Mouse (Mus musculus) MEL-GATA-1-ER (cell line): ENCODE data around the gene Cabp4.
"Not testable (repeated sequence)": the region's sequence is repeated elsewhere in the genome, so short reads cannot be mapped to it uniquely, and the experiment has no call there.

Experiments
- DNase-seq: peaks from one replicate; pipeline ENCODE4 v3.0.0-alpha.2; 2012; ENCODE audit warnings: low read depth; ENCODE audit errors: extremely low read depth

Gene Cabp4

DNA sequence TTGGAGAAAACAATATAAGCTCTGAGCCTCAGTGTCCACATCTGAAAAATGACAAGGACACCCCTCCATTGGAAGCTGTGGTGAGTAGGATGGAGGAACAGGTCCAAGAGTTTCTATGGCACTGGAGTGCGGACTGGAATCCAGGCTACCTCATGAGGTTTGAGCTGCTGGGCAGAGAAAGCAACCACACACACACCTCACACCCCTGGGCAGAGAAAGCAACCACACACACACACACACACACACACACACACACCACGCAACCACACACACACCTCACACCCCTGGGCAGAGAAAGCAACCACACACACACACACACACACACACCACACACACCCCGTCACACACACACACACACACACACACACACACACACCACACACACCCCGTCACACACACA is 18.6 kb downstream of the Cabp4 start:
- not testable (repeated sequence) for DNase-seq

DNA sequence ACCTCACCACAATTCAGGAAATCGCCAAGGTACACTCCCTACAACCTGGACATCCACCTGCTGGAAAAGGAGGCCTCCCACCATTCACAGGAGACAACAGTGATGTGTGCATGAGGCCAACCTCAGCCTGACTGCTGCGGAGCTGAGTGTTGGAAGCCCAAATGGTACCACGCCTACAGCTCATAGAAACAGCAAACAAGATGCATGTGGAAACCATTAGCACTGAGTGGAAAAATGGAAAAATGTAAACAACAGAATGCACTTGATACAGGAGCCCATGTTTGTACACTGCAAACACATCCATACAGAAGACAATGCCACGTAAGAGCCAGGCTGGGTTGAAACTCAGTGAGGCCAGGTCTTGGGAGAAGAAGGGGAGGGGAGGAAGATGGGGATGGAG is 19.4 kb downstream of the Cabp4 start:
- no peak for DNase-seq

DNA sequence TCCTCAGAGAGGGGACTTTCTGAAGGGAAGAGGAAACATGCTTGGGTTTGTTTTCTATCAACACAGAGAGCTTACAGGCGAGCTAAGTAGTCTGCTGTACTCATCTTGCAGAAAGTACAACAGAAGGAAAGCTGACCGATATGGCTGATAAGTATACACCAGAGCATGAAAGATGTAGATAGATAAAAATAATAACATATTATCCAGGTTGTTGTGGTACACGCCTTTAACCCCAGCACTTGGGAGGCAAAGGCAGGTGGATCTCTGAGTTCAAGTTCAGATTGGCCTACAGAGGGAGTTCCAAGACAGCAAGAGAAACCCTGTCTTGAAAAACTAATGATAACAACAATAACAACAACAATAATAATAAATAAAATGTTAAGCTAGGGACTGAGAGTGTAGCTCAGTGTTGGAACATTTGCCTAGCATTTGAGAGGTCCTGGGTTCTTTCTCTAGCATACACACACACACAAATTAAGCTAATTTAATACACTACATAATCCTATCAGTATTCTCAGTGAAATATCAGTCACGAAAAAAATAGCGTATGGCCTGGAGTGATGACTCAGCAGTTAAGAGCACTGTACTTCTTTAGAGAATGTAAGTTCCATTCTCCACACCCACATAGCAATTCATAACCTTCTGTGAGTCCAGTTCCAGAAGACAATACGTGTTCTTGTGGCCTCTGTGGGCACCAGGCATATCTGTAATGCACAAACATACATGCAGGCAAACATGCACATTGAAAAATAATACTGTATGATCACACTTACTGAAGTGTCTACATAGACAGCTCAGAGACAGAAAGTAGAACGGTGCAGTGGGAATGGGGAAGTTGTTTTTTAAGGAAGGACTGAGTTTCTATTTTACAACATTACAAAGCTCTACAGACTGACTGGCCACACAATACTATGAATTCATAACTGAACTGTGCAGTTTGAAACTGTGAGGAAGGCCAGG is 21.1 kb downstream of the Cabp4 start:
- peak; percentile 80 for DNase-seq

DNA sequence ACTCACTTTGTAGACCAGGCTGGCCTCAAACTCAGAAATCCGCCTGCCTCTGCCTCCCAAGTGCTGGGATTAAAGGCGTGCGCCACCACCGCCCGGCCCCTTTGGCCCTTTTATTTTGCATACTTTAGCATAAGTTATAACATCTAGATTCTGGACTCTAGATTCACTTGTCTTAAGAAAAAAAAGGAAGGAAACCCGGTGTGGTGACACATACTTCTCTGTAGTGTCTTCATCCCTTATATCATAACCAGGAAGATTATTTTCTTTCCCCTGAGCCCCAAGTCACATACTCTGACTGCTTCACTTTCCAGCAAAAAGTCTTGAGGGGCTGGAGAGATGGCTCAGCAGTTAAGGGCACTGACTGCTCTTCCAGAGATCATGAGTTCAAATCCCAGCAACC is 21.9 kb downstream of the Cabp4 start:
- peak; percentile 64 for DNase-seq

DNA sequence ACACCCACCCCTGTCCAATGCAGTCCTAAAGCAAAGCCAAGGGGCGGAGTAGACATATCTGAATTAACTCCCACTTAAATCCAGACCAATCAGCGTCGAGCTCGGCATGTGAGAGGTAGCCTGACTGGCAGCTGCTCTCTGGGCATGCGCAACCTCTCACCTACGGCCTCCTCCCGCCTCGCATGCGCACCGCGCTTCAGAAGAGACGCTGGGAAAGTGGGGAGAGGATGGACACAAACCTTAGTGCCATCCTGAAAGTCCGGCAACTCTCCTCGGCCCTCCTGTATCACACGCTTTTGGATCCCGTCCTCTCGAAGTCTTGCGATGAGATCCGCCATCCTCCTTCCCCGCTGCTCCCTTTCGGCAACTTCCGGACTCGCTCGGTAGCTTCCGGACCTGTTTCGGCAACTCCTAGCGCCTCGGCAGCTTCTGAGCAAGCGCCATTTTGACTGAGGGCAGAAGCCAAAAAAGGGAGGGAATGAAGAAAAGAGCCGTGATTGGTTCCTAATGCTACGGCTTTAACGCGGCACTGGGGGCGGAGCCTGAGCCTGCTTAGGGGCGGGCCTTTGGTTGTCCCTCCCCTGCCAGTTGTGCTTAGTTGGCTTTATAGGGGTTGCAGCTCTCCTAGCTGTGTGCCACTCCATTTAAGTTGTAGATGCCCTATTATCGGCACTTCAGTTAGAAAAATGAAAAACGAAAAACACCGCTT is 22.6 kb downstream of the Cabp4 start:
- peak; percentile 96 for DNase-seq

DNA sequence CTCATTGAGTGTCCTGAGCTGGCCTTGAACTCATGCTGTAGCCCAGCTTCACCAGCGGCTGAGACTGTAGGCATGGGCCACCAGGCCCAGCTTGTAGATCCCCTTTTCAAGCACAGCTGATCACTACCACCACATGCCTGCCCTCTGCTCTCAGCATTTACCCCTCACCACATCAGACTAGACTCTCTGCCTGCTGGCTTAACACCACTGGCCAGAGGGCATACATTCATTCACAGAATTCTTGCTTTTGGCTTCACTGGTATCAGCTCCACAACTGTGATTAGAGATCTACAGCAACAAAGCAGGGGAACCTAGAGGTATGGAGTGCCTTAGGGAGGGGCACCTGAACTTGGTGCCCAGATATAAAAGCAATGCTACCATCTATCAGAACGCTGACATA is 23.3 kb downstream of the Cabp4 start:
- no peak for DNase-seq

DNA sequence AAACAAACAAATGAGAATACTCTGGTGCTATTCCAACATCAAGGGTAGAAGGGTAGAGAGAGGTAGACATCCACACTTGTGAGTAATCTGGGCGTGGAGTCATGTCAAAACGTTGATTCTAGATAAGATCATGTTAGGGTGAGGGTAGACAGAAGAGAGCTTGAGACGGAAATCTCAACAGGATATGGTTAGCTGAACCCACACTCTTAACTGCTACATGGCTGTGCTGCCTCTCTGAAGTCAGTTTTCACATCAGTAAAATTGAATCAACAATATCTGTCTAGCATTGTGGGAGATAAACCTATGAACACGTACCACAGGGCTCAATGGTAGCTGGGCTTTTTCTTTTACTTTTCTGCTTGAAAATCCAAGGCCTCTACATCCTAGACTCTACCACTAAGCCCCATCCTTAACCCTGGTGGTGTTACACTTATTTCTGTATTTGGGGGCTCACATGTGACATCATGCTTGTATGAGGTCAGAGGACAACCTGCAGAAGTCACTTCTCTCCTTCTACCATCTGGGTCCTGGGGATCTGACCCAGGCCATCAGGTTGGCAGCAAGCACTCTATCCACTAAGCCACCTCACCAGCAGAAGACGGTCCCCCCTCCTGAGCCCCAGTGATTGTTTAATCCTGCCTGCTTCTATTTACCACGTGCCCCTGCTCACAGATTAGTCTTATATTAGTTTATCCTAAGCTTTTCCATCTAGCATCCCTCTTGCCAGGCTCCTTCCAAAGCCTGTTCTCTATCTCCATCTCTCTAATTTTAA is 23.9 kb downstream of the Cabp4 start:
- no peak for DNase-seq

DNA sequence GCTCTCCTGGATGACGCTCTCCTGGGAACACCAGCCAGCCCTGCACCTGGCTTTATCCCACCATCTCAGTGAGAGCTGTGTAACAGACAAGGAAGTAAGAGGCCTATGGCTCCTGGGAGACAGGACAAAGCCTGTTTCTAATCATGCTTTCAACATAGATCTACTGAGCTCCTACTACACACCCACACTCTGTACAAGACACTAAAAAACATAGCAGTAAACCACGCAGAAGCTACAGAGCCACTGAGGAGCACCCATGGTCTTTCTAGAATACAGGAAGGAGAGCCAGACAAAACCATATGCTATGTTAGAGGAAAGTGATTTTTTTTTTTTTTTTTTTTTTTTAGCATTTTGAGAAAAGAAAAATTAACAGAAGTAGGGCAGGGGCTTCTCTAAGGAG is 25.5 kb downstream of the Cabp4 start:
- no peak for DNase-seq

DNA sequence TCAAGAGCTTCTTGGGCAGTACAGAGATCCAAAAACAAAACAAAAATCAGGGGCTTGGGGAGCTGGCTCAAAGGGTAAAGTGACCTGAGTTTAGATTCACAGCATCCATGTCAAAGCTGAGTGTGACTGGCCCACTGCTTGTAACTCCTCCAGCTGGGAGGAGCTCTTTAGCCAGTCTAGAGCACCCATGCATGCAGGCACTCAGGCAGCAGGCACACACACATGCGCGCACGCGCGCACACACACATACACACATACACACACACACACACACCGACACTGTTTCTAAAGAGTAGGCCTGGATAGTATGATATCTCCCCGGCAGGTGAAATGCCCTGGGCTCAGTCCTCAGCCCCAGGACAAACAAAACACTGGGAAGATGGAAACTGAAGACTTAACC is 26.8 kb downstream of the Cabp4 start:
- DNase-seq, result no peak

DNA sequence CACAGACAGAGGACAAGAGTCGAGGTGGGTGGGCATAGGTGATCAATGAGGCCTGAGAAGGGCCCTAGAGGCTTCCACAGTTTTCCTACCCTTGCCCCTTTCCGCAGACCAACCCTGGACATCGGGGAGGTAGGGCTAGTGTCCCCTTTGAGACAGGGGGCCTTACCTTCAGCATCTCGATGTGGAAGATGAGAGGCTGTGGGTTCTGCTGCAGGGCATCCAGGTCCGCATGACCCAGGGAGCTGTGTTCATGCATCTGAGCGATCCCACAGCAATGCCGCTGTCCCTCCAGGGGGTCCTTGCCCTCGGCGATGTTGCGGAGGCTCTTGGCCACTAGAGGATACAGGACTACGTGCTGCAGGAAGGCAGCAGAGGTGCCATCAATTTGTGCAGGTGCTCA is 28.0 kb downstream of the Cabp4 start:
- DNase-seq, result no peak

DNA sequence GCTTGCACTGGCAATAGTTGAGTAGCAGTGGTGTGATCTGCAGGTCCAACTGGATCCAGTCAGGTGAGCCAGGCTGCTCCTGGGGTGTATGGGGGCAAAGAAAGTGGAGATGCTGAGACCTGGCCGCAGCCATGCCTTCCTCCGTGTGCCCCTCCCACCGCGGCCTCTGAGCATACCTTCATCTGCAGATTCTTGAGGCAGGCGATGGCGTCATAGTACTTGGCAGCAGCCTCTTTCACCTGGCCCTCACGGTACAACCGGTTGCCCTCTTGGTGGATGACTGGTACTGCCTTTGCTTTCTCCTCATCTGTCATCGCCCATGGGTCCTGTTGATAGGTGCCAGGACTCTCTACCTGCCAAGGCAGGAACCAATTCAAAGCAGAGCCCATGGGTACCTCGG is 28.7 kb downstream of the Cabp4 start:
- DNase-seq, result no peak

DNA sequence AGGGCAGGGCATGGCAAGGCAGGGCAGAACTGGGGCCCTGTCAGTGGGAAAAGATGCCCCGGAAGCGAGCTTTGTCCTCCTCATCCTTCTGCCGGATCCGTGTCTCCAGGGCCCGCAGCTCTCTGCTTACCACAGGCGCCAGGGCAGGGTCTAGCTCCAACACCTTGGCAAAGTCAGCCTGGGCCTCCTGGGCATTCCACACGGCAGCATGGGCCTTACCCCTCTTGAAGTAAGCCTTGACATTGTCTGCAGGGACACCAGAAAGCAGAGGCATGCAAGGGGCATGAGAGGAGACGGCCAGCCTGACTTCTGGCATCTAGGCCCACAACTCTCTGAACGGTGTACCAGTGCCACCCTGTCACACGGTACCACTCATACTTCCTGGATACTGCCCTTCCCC is 29.3 kb downstream of the Cabp4 start:
- no peak for DNase-seq

DNA sequence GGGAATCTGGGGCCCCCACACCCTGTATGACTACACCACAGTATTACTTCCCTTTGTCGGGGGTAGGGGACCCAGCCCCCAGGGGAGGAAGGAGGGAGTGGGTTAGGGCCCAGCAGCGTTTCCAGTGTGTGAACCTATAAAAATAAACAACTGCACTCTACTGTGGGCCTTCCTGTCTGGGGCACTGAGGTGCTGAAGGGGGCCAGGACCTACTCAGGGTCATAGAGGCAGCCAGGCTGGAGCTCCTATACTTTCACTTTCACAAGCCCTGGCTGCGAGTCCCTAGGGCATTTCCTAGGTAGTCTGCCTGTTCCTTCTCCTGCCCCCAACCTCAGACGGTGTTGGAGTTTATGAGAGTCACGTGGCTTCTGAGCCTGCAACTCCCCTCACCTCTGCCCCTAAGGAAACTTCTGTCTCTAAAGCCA is 30.0 kb downstream of the Cabp4 start:
- DNase-seq, result no peak

DNA sequence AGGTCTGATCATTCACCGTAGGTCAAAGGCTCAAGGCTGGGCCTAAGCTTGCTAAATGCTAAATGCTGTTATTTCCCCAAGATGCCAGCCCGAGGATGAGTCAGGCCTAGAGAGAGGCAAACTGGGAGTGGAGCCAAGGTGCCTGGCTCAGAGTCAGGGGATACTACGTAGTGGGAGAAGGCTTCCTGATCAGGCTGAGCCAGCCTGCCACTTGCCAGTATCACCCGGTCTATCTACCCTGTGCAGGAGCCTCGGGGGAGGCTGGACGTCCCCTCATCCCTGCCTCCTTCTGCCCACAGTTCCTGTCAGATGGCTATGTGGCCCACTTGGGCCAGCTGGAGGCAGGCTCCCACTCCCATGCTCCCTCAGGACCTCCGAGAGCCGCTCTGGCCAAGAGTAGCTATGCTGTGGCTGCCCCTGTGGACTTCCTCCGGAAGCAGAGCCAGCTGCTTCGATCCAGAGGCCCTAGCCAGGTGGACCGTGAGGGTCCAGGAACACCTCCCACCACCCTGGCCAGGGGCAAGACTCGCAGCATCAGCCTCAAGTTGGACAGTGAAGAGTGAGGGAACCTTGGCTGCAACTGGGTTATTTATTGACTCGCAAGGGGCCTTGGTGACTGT is 30.5 kb downstream of the Cabp4 start:
- DNase-seq, result peak; percentile 92

DNA sequence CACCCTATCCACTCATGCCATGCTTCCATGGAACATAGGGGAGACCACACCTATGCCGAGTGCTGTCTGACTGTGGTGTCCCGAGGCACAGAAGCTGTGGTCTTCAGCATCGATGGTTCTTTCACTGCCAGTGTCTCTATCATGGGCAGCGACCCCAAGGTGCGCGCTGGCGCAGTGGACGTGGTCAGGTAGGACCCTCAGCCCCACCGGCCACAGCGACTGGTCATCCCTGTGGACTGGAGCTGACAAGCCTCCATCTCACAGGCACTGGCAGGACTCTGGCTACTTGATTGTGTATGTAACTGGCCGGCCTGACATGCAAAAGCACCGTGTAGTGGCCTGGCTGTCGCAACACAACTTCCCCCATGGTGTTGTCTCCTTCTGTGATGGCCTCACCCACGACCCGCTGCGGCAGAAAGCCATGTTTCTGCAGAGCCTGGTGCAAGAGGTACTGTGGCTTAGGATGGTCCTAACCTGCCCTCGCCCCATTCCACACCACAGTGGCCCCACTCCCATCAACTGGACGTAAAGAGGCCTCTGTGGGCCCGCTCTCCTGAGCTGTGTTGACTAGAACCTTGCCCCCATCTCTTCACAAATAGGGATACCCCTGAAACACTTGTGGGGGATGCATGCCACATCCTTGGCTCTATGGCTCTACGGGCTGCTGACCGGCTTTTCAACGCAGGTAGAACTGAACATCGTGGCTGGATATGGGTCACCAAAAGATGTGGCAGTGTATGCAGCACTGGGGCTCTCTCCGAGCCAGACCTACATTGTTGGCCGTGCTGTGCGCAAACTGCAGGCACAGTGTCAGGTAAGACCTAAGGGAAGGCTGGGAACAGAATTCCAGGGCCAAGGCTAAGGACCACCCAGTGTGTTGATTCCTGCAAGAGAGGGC is 31.5 kb downstream of the Cabp4 start:
- no peak for DNase-seq

DNA sequence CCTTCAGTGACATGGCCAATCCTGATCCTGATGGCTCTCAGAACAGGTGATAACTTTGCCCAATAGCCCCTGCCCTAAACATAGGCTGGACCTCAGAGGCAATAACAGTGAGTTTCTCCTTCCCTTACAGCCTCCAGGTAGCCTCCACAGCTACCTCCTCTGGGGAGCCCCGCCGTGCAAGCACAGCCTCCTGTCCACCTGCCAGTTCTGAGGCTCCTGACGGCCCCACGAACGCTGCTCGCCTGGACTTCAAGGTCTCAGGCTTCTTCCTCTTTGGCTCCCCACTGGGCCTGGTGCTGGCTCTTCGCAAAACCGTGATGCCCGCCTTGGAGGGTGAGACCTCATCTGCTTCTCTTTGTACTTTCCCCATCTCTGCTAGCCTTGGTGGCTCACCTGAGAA is 35.3 kb downstream of the Cabp4 start:
- DNase-seq, result no peak

DNA sequence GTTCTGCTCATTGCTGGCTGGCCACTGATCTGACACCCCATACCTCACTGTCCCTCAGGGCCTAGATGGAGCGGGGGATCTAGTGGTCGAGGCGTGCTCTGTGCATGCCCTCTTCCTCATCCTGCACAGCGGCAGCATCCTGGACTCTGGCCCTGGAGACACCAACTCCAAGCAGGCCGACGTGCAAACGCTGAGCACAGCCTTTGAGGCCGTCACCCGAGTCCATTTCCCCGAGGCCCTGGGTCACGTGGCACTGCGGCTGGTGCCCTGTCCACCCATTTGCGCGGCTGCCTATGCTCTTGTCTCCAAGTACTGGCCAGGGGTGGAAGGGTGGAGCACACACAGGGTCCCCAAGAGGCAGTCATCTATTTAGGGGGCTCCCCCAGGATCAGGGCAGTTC is 37.2 kb downstream of the Cabp4 start:
- DNase-seq, result no peak

DNA sequence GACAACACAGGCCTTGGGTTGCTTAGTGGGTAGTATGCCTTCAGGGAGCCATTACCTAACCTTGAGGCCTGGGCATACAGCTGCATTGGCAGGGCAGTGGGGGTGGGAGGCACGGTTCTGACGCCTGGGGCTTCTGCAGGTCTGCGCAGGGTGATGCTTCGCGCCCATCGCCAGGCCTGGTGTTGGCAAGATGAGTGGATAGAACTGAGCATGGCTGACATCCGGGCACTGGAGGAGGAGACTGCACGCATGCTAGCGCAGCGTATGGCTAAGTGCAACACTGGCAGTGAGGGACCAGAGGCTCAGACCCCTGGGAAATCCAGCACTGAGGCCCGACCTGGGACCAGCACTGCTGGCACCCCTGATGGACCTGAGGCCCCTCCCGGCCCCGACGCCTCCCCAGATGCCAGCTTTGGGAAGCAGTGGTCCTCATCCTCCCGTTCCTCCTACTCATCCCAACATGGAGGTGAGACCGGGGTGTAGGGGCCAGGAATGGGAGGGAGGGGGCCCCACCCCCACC is 39.1 kb downstream of the Cabp4 start:
- no peak for DNase-seq

DNA sequence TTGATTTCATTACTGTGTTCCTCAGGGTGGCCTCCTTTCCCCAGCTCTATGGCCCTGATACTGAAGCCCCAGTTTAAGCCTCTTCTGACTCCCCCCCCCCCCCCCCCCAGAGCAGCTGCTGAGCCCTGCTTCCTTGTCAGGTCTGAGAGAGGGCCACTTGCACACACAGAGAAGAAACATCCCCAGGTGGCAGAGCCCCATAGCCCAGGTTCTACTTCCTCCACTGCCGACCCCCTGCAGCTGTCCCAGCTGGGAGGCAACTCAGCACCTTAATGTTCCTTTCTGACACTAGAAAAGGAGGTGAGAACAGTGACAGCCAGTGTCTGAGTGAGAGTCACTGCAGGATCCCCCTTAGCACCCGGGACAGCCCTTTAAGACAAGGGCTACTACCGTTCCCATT is 40.0 kb downstream of the Cabp4 start:
- DNase-seq, result no peak

DNA sequence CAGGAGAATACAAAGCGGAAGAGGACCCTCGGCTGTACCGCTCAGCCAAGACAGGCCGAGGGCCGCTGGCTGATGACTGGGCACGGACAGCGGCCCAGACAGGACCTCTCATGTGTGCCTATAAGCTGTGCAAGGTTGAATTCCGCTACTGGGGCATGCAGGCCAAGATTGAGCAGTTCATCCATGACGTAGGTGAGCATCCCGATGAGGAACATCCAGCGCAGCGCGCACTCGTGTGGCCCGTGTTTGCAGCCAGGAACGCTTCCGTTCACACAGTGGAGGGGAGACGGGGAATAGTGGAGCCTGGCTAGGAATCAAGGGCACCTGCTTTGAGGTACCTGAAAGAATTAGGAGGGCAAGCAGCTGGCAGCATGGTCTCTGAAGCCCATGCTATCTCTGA is 40.5 kb downstream of the Cabp4 start:
- no peak for DNase-seq
